Mouse (Mus musculus) liver, postnatal 0 days (tissue): Measurements from ENCODE around the gene Anapc15-ps. TPM values are rescaled to one million over a fixed set of nuclear protein-coding genes. Genes with fewer than 3 reads are reported as not detected.

Source experiments
- ATAC-seq: fragments of 200-750 bp; cut with Nextera tagmentation; 2 replicates; pipeline ENCODE4 v1.8.0; 2017; ENCODE audit warnings: mild to moderate bottlenecking, moderate library complexity
- DNase-seq: peaks from one replicate; pipeline ENCODE4 v3.0.0-alpha.2; 2016
- H3K27ac ChIP-seq: fragments of 300-500 bp; sonication (generic); 2 replicates; pipeline ENCODE4 v1.5.1; 2014; ENCODE audit warnings: antibody characterized with exemption, moderate library complexity, mild to moderate bottlenecking, low read depth
- H3K27me3 ChIP-seq: fragments of 300-500 bp; sonication (generic); 2 replicates; pipeline ENCODE4 v1.6.1; 2014; ENCODE audit warnings: low read length, control low read depth, mixed read lengths; ENCODE audit not compliant: insufficient read depth
- H3K36me3 ChIP-seq: fragments of 300-500 bp; sonication (generic); replicated peaks from 2 replicates; pipeline ENCODE4 v1.6.1; 2014; ENCODE audit warnings: mild to moderate bottlenecking, control low read depth, low read length, moderate library complexity, mixed read lengths; ENCODE audit not compliant: insufficient read depth
- H3K4me1 ChIP-seq: fragments of 300-500 bp; sonication (generic); 2 replicates; pipeline ENCODE4 v1.6.1; 2014; ENCODE audit warnings: antibody characterized with exemption, mild to moderate bottlenecking, control low read depth; ENCODE audit not compliant: insufficient read depth
- H3K4me2 ChIP-seq: fragments of 300-500 bp; sonication (generic); 2 replicates; pipeline ENCODE4 v1.6.1; 2014; ENCODE audit warnings: low read depth, mild to moderate bottlenecking, low read length, moderate library complexity, mixed read lengths
- H3K4me3 ChIP-seq: fragments of 300-500 bp; sonication (generic); 2 replicates; pipeline ENCODE4 v1.5.1; 2014; ENCODE audit warnings: low read depth, low read length
- H3K9ac ChIP-seq: fragments of 300-500 bp; sonication (generic); replicated peaks from 2 replicates; pipeline ENCODE4 v1.6.1; 2014; ENCODE audit warnings: mild to moderate bottlenecking, moderate library complexity
- H3K9me3 ChIP-seq: fragments of 300-500 bp; sonication (generic); 2 replicates; pipeline ENCODE4 v1.6.1; 2016; ENCODE audit warnings: mild to moderate bottlenecking, control low read depth, low read length, mixed read lengths
- CTCF ChIP-seq: sonication (generic); IDR thresholded peaks from 2 replicates; pipeline ENCODE4 v1.5.1; 2016; ENCODE audit warnings: antibody characterized with exemption, low read depth
- EP300 ChIP-seq: IDR thresholded peaks from 2 replicates; pipeline ENCODE4 v1.6.1; 2016; ENCODE audit warnings: antibody characterized with exemption, low read depth, mild to moderate bottlenecking
- WGBS: fragments of 180-500 bp; shearing (Covaris S2); extraction: QIAGEN DNeasy Blood & Tissue Kit; methylation state at CpG from one replicate; pipeline ENCODE4 v1.1.7; 2014; ENCODE audit not compliant: insufficient replicate concordance; 5-methylcytosine and 5-hydroxymethylcytosine counted together
- polyA plus RNA-seq: library from polyadenylated mRNA; unstranded; fragments of >200 nt; fragmentation: Nextera tagmentation; extraction: Ambion mirVana; gene quantifications from 2 replicates; pipeline ENCODE4 v1.2.1, GENCODE M21; 2015

Anapc15-ps gene
- polyA plus RNA-seq, 1 experiment from 2014 or later = not detected

GRCm38 (mm10) chr10:95677356-95678109 is 4.3 kb upstream of the Anapc15-ps start:
- Histone ChIP-seq H3K27me3 (no peaks in the 10 kb centered on the region), H3K36me3 (no peaks in the 10 kb centered on the region), H3K4me2 (peak overlapping the region; percentile 71), H3K9me3 (no peaks in the 10 kb centered on the region), H3K27ac (peak overlapping the region; percentile 78), H3K4me3 (peak overlapping the region; percentile 36), H3K4me1 (peaks cover 21% of the 10 kb centered on the region), H3K9ac (peak overlapping the region; percentile 31; the same call in 1 of the 2 replicates)
- peak; percentile 65 for DNase-seq
- WGBS = 18% methylated on average over 22 of the region's 22 CpGs
- TF ChIP-seq EP300 = peak; percentile 41; the same call in 1 of the 2 replicates
- TF ChIP-seq CTCF = no peak
- ATAC-seq = peak; percentile 18

GRCm38 (mm10) chr10:95676991-95677355 is 3.7 kb upstream of the Anapc15-ps start:
- peak overlapping the region; percentile 71 for H3K4me2 ChIP-seq
- H3K4me1 ChIP-seq = peaks cover 21% of the 10 kb centered on the region
- H3K27ac ChIP-seq = peak overlapping the region; percentile 78; the same call in 1 of the 2 replicates
- no peak for DNase-seq
- no peak overlapping the region for H3K9ac ChIP-seq
- TF ChIP-seq EP300 (no peak), CTCF (no peak)
- no peaks in the 10 kb centered on the region for H3K27me3 ChIP-seq
- WGBS = 35% methylated on average over 5 of the region's 5 CpGs
- no peaks in the 10 kb centered on the region for H3K9me3 ChIP-seq
- H3K4me3 ChIP-seq = peak overlapping the region; percentile 36; the same call in 1 of the 2 replicates
- H3K36me3 ChIP-seq = no peaks in the 10 kb centered on the region
- no peak for ATAC-seq

GRCm38 (mm10) chr10:95676387-95676786 is 3.1 kb upstream of the Anapc15-ps start:
- no peak for ATAC-seq
- TF ChIP-seq CTCF = no peak
- no peak for TF ChIP-seq EP300
- Histone ChIP-seq H3K4me3 (no peak overlapping the region), H3K4me1 (peaks cover 21% of the 10 kb centered on the region), H3K27ac (no peak overlapping the region), H3K36me3 (no peaks in the 10 kb centered on the region), H3K27me3 (no peaks in the 10 kb centered on the region), H3K9ac (no peak overlapping the region), H3K9me3 (no peaks in the 10 kb centered on the region), H3K4me2 (no peak overlapping the region)
- DNase-seq = no peak
- WGBS = 80% methylated on average over 2 of the region's 2 CpGs

GRCm38 (mm10) chr10:95670781-95671780 is 2.2 kb downstream of the Anapc15-ps start:
- H3K4me1 ChIP-seq = no peaks in the 10 kb centered on the region
- DNase-seq (no peak), ATAC-seq (no peak)
- TF ChIP-seq CTCF (no peak), EP300 (no peak)
- no peaks in the 10 kb centered on the region for H3K27me3 ChIP-seq
- 78% methylated on average over 21 of the region's 21 CpGs for WGBS
- H3K9ac ChIP-seq = no peak overlapping the region
- no peak overlapping the region for H3K4me3 ChIP-seq
- no peaks in the 10 kb centered on the region for H3K9me3 ChIP-seq
- no peaks in the 10 kb centered on the region for H3K36me3 ChIP-seq
- no peak overlapping the region for H3K4me2 ChIP-seq
- H3K27ac ChIP-seq = no peak overlapping the region

- H3K27ac ChIP-seq = no peak overlapping the region
- H3K4me1 ChIP-seq = no peaks in the 10 kb centered on the region
- no peak overlapping the region for H3K4me2 ChIP-seq
- H3K9me3 ChIP-seq = no peaks in the 10 kb centered on the region
- H3K9ac ChIP-seq = no peak overlapping the region
- no peak for TF ChIP-seq EP300
- no peak for TF ChIP-seq CTCF
- no peak for DNase-seq
- ATAC-seq = no peak
- H3K36me3 ChIP-seq = no peaks in the 10 kb centered on the region
- 53% methylated on average over 4 of the region's 4 CpGs for WGBS
- no peak overlapping the region for H3K4me3 ChIP-seq
- H3K27me3 ChIP-seq = no peaks in the 10 kb centered on the region
Measured at GRCm38 (mm10) chr10:95669872-95670271, 3.4 kb downstream of the Anapc15-ps start.

GRCm38 (mm10) chr10:95669034-95669433 is 4.2 kb downstream of the Anapc15-ps start:
- ATAC-seq (peak; percentile 27), DNase-seq (no peak)
- Histone ChIP-seq H3K27ac (no peak overlapping the region), H3K27me3 (no peaks in the 10 kb centered on the region), H3K36me3 (no peaks in the 10 kb centered on the region), H3K9me3 (no peaks in the 10 kb centered on the region), H3K9ac (no peak overlapping the region), H3K4me2 (no peak overlapping the region), H3K4me1 (no peaks in the 10 kb centered on the region), H3K4me3 (no peak overlapping the region)
- 67% methylated on average over 3 of the region's 3 CpGs for WGBS
- no peak for TF ChIP-seq EP300
- TF ChIP-seq CTCF = no peak
